Mouse (Mus musculus): Measurements from ENCODE around the gene Cyp2c23. TPM values are rescaled to one million over a fixed set of nuclear protein-coding genes. Genes with fewer than 3 reads are reported as not detected.

Gene Cyp2c23
- total RNA-seq (2023) = not detected

DNA sequence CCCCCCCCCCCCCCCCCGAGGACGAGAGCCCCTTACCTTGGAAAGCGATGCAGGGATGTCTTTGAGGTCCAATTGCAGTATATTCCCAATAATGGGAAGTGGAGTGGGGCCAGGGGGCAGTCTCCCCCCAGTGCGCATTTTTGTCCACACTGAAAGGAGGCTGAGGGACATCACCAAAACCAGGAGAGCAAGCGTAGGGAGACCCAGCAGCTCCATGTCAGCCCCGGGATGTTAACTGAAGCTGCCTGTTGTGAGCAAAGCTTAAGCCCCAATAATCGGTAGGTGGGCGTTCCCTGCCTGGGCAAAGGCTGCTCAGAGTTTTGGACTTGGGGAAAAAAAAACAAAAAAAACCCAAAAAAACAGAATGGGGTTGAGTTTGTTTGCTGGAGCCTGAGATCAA, at the start of gene Cyp2c23:
Gene Cyp2c23, minus strand, starts transcription at position 237 of the 400 bp plus-strand sequence.

DNA sequence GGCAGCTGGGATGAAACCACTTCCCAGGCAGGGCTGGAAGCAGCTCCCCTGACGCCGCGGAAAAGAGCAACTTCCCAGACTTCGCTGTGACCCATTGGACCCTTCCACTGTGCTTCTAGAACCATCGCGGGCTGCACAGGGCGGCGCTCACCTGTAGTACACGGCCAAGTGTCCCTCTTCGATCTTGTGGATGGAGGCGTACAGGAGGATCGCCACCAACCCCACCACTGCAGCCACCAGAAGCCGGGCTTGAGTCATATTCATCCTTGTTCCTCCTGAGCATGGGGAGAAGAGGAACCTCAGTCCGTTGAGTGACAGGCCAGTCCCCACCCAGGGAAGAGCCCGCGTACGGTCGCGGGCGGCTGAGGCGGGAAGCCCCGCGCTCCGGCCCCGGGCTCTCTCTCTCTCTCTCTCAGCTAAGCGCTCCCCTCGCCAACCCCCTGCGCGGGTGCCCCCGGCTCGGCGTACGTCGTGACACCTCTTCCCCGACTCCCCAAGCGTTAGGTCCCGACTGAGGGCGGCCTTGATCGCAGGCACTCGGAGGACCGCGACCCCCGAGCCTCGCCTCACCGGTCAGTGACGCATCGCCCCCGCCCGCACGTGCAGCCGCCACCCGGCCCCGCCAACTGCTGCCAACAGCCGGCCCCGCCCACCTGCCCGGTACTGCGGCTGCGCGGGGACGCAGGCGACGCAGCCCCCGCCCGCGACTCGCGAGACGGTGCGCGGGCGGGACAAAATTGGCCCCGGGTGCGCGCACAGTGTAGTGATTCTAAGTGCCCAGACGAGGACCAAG, 40.3 kb upstream of the Cyp2c23 start, which contains the start of gene Erlin1:
Gene Erlin1, minus strand, starts transcription at position 665 of the 793 bp plus-strand sequence.

DNA sequence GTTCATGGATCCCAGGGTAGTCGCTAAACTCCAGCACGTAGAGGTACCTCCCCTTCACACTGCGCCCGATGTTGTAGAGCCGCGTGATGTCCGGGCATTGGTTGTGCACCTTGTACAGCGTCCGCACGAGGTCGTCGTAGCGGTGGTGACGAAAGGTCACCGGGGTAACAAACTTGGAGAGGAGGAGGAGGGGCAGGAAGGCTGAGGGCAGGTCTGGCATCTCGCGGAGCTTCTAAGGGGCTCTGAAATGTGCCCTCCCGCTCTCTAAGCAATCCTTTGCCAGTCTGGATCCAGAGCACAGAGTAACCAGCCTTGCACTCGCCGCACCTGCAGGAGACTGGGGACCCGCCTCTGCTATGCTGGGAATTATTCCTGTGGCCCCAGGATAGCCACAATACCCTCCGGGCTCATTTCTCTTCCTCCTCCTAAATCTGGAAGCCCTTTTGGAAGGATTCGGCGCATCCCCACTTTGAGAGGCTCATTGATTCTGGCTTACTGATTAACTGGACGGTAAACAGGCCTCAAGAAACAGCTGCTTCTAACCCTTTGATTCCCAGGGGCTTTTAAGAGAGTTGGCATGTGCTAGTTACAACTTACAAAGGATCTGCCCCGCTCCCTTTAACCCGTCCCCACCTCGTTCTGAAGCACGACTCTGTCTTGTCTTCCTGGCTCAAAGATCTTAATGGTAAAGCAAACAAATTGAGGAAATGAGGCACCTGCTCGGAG, 42.8 kb downstream of the Cyp2c23 start, which contains the start of gene Cpn1:
Gene Cpn1, minus strand, starts transcription at position 488 of the 726 bp plus-strand sequence.

Other genes with a start within 250 kb of the Cyp2c23 start
- not detected for gene Abcc2, start 247.0 kb downstream of the Cyp2c23 start, total RNA-seq (2023)
- gene Dnmbp, start 89.0 kb downstream of the Cyp2c23 start, total RNA-seq (2023) = 10 to 100 TPM in 1 of 2 experiments, 1 to 10 TPM in 1; 9.5 to 10.3 TPM
- not detected for gene Cpn1, start 42.7 kb downstream of the Cyp2c23 start, total RNA-seq (2023)
- 10 to 100 TPM; 21.4 to 24.2 TPM for gene Erlin1, start 40.6 kb upstream of the Cyp2c23 start, total RNA-seq (2023)
- 10 to 100 TPM; 95.3 to 97.8 TPM for gene Chuk, start 78.3 kb upstream of the Cyp2c23 start, total RNA-seq (2023)
- 10 to 100 TPM; 31.7 to 34.6 TPM for gene Cwf19l1, start 106.7 kb upstream of the Cyp2c23 start, total RNA-seq (2023)
- gene Bloc1s2, start 117.2 kb upstream of the Cyp2c23 start, total RNA-seq (2023) = 10 to 100 TPM; 95.1 to 98.6 TPM
- not detected for gene Pkd2l1, start 163.2 kb upstream of the Cyp2c23 start, total RNA-seq (2023)
- gene Scd3, start 174.1 kb upstream of the Cyp2c23 start, total RNA-seq (2023) = not detected

All from B cell, adult 67 days (primary cell).